Mouse (Mus musculus): Measurements from ENCODE around the gene Hist1h2bg. TPM values are rescaled to one million over a fixed set of nuclear protein-coding genes. Genes with fewer than 3 reads are reported as not detected.

The Hist1h2bg gene
- 10 to 100 TPM in 1 of 3 experiments, 1 to 10 TPM in 2; 2.4 to 13.2 (median 9.8) TPM for polyA plus RNA-seq (2017; shearing (Covaris generic))

- ATAC-seq, result peak; percentile 89
Observed at GRCm38 (mm10) chr13:23571022-23571503, at the start of gene Hist1h2bg, which contains the start of gene Hist1h2ae. Hist1h2bg (plus strand) TSS chr13:23571396. Hist1h2ae (minus strand) TSS chr13:23571220.

GRCm38 (mm10) chr13:23521703-23522102 lies 49.5 kb upstream of the Hist1h2bg start:
- peak; percentile 41 for ATAC-seq

DNA sequence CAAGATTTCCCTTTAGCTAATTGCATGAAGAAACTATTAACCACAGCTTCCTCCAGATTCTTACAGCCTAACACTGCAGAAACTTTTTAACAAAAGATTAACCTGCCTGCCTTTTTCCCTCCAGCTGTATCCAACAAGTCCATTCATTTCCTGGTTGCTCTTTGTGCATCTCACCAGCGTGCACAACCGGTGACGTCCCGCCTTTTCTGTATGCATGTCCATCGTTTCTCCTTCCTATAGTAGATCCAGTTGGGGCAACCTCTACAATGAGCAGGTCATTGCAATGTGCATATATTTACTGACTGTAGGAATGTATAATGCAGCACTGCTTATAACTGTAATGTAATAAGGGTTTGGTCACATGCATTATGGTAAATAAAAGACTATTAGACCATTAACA lies 47.2 kb upstream of the Hist1h2bg start:
- ATAC-seq, result no peak

GRCm38 (mm10) chr13:23524654-23525053 lies 46.5 kb upstream of the Hist1h2bg start:
- ATAC-seq, result peak; percentile 57

- ATAC-seq, result no peak
Observed at GRCm38 (mm10) chr13:23525901-23526300, 45.3 kb upstream of the Hist1h2bg start.

DNA sequence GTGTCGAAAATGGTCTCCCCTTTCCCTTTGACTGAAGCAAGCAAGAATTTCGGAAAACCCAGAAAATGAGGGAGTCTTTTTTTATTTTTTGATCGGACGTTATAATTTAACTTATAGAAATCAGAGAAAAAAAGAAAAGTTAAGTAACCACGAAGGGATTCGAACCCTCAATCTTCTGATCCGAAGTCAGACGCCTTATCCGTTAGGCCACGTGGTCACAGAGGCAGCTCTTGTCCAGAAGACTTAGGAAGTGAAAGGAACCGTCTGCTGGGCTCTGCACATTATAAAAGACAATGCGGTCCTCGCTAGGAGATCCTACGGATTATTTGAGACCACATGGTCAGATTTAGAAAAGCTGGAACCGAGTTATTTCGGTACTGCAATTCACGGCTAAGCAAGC lies 44.9 kb upstream of the Hist1h2bg start:
- ATAC-seq, result peak; percentile 25

DNA sequence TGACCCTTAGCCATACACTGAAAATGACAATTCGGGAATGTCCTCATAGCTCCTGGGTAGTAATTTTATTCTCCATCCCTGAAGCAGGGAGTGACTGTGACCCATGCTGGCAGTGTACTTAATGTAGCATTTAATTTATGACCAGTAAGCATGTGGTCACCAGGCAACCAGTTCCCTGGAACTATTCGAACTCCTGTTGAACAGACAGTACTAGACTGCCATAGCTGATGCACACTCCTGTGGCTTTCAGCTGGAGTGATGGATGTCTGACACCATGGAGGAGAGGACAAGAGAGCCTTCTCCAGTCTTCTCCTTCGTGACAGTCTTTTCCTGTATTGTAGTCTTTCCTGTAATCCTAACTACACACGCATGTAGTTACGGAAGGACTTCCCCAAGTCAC lies 42.2 kb upstream of the Hist1h2bg start:
- ATAC-seq, result no peak

- no peak for ATAC-seq
Observed at GRCm38 (mm10) chr13:23529480-23530165, 41.6 kb upstream of the Hist1h2bg start.

GRCm38 (mm10) chr13:23530181-23530900 lies 40.9 kb upstream of the Hist1h2bg start:
- ATAC-seq, result peak; percentile 13

DNA sequence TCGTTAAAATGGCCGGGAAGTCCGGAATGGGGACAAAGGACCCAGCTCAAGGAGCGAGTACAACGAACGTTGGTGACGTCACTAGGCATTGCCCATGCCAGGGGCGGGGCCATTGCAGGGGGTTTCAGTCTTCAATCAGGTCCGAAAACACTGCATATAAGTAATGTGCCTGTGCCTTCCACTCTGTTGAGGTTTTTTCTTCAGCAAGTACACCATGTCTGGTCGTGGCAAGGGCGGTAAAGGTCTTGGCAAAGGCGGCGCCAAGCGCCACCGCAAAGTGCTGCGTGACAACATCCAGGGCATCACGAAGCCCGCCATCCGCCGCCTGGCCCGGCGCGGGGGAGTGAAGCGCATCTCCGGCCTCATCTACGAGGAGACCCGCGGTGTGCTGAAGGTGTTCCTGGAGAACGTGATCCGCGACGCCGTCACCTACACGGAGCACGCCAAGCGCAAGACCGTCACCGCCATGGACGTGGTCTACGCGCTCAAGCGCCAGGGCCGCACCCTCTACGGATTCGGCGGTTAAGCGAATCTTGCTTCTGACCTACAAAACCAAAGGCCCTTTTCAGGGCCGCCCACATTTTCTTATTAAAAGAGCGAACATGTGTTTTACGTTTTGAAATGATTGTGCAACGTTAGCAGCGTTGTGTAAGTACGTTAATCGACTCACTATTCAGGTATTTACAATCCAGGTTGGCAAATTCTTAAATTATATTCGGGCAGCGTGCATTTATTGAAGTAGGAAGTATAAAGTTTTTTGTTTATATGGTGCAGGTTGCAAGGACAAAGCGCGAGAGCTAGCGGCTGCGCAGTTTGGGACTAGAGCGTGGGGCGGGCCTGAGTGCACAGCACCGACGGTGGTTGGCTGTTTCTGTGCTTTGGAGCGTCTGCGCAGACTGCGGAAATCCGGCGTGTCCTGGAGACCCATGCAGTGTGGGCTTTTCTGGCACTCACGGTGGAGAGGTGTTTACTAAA lies 40.0 kb upstream of the Hist1h2bg start, which contains the start of gene Hist1h4h:
Gene Hist1h4h (plus strand): TSS at position 150 of the 975 bp plus-strand sequence.
- ATAC-seq, result peak; percentile 73

GRCm38 (mm10) chr13:23532262-23533075 lies 38.7 kb upstream of the Hist1h2bg start:
- ATAC-seq, result no peak

DNA sequence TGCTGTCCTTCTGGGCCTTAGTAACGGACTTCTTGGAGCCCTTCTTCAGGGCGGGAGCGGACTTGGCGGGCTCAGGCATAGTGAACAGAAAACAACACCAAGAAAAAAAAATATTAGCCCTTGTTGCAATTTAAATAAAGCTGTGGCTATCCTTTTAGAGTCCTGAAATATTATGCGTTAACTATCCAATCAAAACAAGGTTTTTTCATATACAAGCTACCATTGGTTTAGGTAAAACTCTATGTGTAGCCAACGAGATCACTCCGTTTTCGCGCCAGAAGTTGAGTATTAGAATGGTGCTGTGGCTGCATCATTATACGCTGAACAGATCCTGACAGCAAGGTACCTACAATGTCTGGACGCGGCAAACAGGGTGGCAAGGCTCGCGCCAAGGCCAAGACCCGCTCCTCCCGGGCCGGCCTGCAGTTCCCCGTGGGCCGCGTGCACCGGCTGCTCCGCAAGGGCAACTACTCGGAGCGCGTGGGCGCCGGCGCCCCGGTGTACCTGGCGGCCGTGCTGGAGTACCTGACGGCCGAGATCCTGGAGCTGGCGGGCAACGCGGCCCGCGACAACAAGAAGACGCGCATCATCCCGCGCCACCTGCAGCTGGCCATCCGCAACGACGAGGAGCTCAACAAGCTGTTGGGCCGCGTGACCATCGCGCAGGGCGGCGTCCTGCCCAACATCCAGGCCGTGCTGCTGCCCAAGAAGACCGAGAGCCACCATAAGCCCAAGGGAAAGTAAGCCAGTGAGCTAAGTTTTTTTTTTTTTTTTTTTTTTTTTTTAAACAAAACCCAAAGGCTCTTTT lies 37.4 kb upstream of the Hist1h2bg start, which contains the start of gene Hist1h2af:
Gene Hist1h2af (plus strand): TSS at position 347 of the 808 bp plus-strand sequence.
- peak; percentile 31 for ATAC-seq

- no peak for ATAC-seq
Observed at GRCm38 (mm10) chr13:23534368-23535131, 36.6 kb upstream of the Hist1h2bg start.

DNA sequence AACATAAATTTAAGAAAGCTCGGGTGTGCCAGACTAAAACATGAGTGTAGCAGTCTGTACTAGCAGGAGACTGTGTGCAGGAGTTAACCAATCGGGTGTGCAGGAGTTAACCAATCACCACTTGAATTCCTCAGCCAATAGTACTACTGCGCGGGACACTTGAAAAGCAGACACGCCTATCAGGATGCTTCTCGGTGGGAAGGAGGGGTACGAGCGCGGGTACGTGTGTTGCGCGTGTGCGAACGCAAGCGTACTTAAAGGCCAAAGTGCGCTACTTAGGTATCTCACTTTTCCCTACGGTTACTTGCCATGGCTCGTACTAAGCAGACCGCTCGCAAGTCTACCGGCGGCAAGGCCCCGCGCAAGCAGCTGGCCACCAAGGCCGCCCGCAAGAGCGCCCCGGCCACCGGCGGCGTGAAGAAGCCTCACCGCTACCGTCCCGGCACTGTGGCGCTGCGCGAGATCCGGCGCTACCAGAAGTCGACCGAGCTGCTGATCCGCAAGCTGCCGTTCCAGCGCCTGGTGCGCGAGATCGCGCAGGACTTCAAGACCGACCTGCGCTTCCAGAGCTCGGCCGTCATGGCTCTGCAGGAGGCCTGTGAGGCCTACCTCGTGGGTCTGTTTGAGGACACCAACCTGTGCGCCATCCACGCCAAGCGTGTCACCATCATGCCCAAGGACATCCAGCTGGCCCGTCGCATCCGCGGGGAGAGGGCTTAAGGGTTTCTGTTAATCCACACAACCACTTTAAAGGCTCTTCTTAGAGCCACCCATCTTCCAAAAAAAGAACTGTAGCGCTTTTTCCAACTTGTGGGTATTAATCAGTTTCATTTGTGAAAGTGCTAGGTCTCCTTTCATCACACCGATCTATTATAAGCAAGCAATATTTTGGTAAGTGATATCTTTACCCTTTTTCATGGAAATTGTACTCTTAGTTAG lies 35.8 kb upstream of the Hist1h2bg start, which contains the start of gene Hist1h3g:
Gene Hist1h3g (plus strand): TSS at position 286 of the 939 bp plus-strand sequence.
- peak; percentile 73 for ATAC-seq

- no peak for ATAC-seq
Observed at GRCm38 (mm10) chr13:23536076-23536822, 34.9 kb upstream of the Hist1h2bg start.

DNA sequence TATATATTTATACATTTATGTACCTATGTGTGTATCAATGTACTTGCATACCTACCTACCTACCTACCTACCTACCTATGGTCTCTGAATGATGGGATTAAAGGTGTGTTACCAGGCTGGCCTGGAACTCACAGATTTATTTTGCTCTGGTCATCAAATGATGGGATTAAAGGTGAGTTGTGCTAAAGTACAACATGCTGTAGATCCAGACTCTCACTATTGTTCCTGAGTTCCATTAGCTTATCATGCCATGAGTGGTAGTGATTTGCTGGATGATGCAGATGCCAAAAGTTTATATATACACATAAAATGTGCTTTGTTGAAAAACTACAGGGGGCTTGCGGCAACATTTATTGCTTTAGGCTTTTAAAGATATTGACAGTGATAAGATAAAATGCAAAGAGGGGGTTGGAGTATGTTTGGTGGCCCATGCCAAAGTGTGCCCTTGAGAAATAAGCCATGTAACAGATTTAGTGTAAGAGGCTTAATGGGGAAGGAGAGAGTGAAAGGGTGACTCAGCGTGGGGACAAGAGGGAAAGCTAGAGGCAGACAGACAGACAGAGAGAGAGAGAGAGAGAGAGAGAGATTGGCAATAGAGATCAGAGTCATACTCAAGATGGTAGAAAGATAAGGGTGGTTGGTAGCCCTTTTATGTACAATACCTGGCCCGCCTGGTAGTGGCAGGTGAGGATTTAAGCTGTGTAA lies 34.0 kb upstream of the Hist1h2bg start:
- ATAC-seq, result no peak

GRCm38 (mm10) chr13:23538249-23538648 lies 32.9 kb upstream of the Hist1h2bg start:
- no peak for ATAC-seq

Data from inflammation-experienced regulatory T-cells, adult 6 months (primary cell).